Mouse (Mus musculus) forebrain, embryonic 16.5 days (tissue): ENCODE data around the gene Minos1. TPM values are rescaled to one million over a fixed set of nuclear protein-coding genes. Genes with fewer than 3 reads are reported as not detected.
A peak's percentile ranks its signal among the peaks of the same experiment; 100 is the strongest.

Experiments
- ATAC-seq: fragments of 200-750 bp; cut with Nextera tagmentation; 2 replicates; pipeline ENCODE4 v1.8.0; 2017; ENCODE audit warnings: mild to moderate bottlenecking, moderate library complexity
- H3K27ac ChIP-seq: fragments of 300-500 bp; sonication (generic); 2 replicates; pipeline ENCODE4 v1.5.1; 2014; ENCODE audit warnings: low read length, control low read depth
- H3K27me3 ChIP-seq: fragments of 300-500 bp; sonication (generic); replicated peaks from 2 replicates; pipeline ENCODE4 v1.6.1; 2014; ENCODE audit warnings: low read length; ENCODE audit not compliant: control insufficient read depth, insufficient read depth
- H3K36me3 ChIP-seq: fragments of 300-500 bp; sonication (generic); 2 replicates; pipeline ENCODE4 v1.6.1; 2014; ENCODE audit not compliant: control insufficient read depth, insufficient read depth
- H3K4me1 ChIP-seq: fragments of 300-500 bp; sonication (generic); replicated peaks from 2 replicates; pipeline ENCODE4 v1.6.1; 2014; ENCODE audit warnings: low read length; ENCODE audit not compliant: control insufficient read depth, insufficient read depth
- H3K4me2 ChIP-seq: fragments of 300-500 bp; sonication (generic); 2 replicates; pipeline ENCODE4 v1.6.1; 2014; ENCODE audit warnings: mild to moderate bottlenecking, low read length, control low read depth
- H3K4me3 ChIP-seq: fragments of 300-500 bp; sonication (generic); replicated peaks from 2 replicates; pipeline ENCODE4 v1.5.1; 2014; ENCODE audit warnings: mild to moderate bottlenecking, low read length, control low read depth
- H3K9ac ChIP-seq: fragments of 300-500 bp; sonication (generic); replicated peaks from 2 replicates; pipeline ENCODE4 v1.6.1; 2014; ENCODE audit warnings: low read depth, low read length, control low read depth
- H3K9me3 ChIP-seq: fragments of 300-500 bp; sonication (generic); 2 replicates; pipeline ENCODE4 v1.6.1; 2016; ENCODE audit warnings: low read length; ENCODE audit not compliant: control insufficient read depth
- WGBS: fragments of 180-500 bp; shearing (Covaris S2); extraction: QIAGEN DNeasy Blood & Tissue Kit; methylation state at CpG from one replicate; pipeline ENCODE4 v1.1.7; 2014; 5-methylcytosine and 5-hydroxymethylcytosine counted together
- polyA plus RNA-seq: library from polyadenylated mRNA; unstranded; fragments of >200 nt; fragmentation: Nextera tagmentation; extraction: Ambion mirVana; gene quantifications from 2 replicates; pipeline ENCODE4 v1.2.1, GENCODE M21; 2015

Minos1 gene
- polyA plus RNA-seq = 355 and 370 TPM in 2 replicates

GRCm38 (mm10) chr4:139130701-139131549 is at the start of gene Minos1:
Minos1 (minus strand) TSS chr4:139131113.
- Histone ChIP-seq H3K9me3 (no peaks in the 10 kb centered on the region), H3K4me3 (peak within 1 kb of the TSS; percentile 99), H3K9ac (peak within 1 kb of the TSS; percentile 95), H3K27ac (peak within 1 kb of the TSS; percentile 86), H3K4me2 (peak within 1 kb of the TSS; percentile 83), H3K36me3 (no peaks in the 10 kb centered on the region), H3K4me1 (peaks cover 23% of the 10 kb centered on the region), H3K27me3 (no peaks in the 10 kb centered on the region)
- peak; percentile 99 for ATAC-seq
- under 1% methylated on average over 63 of the region's 63 CpGs for WGBS

- Histone ChIP-seq H3K4me3 (no peak overlapping the region), H3K9ac (no peak overlapping the region), H3K36me3 (no peaks in the 10 kb centered on the region), H3K27ac (no peak overlapping the region), H3K4me1 (no peaks in the 10 kb centered on the region), H3K9me3 (no peaks in the 10 kb centered on the region), H3K27me3 (no peaks in the 10 kb centered on the region), H3K4me2 (no peak overlapping the region)
- ATAC-seq = no peak
- WGBS = 89% methylated on average over 17 of the region's 17 CpGs
Observed at GRCm38 (mm10) chr4:139179731-139180625, 49.1 kb upstream of the Minos1 start.

- Histone ChIP-seq H3K27ac (no peak overlapping the region), H3K9me3 (no peaks in the 10 kb centered on the region), H3K36me3 (no peaks in the 10 kb centered on the region), H3K9ac (no peak overlapping the region), H3K4me1 (no peaks in the 10 kb centered on the region), H3K27me3 (no peaks in the 10 kb centered on the region), H3K4me3 (no peak overlapping the region), H3K4me2 (no peak overlapping the region)
- WGBS = 78% methylated on average over 2 of the region's 2 CpGs
- no peak for ATAC-seq
Observed at GRCm38 (mm10) chr4:139179218-139179617, 48.3 kb upstream of the Minos1 start.

DNA sequence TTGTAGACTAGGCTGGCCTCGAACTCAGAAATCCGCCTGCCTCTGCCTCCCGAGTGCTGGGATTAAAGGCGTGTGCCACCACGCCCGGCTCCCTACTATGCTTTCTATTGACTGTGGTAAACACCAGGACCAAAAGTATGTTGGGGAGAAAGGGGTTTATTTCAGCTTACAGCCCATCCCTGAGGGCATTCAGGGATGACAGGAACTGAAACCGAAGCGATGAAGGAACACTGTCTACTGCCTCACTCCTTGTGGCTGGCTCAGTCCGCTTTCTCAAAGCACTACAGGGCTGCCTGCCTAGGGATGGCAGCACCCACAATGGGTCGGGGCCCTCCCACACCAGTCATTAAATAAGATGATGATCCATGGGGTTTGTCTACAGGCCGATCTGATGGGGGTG is 47.5 kb upstream of the Minos1 start:
- Histone ChIP-seq H3K27me3 (no peaks in the 10 kb centered on the region), H3K27ac (no peak overlapping the region), H3K4me2 (no peak overlapping the region), H3K9me3 (no peaks in the 10 kb centered on the region), H3K9ac (no peak overlapping the region), H3K4me1 (no peaks in the 10 kb centered on the region), H3K4me3 (no peak overlapping the region), H3K36me3 (no peaks in the 10 kb centered on the region)
- ATAC-seq = no peak
- WGBS = 96% methylated on average over 11 of the region's 11 CpGs

GRCm38 (mm10) chr4:139177921-139178320 is 47.0 kb upstream of the Minos1 start:
- no peaks in the 10 kb centered on the region for H3K27me3 ChIP-seq
- no peak overlapping the region for H3K4me2 ChIP-seq
- no peak for ATAC-seq
- no peak overlapping the region for H3K9ac ChIP-seq
- no peaks in the 10 kb centered on the region for H3K36me3 ChIP-seq
- H3K4me3 ChIP-seq = no peak overlapping the region
- 98% methylated on average over 3 of the region's 3 CpGs for WGBS
- H3K9me3 ChIP-seq = no peaks in the 10 kb centered on the region
- no peak overlapping the region for H3K27ac ChIP-seq
- H3K4me1 ChIP-seq = no peaks in the 10 kb centered on the region

DNA sequence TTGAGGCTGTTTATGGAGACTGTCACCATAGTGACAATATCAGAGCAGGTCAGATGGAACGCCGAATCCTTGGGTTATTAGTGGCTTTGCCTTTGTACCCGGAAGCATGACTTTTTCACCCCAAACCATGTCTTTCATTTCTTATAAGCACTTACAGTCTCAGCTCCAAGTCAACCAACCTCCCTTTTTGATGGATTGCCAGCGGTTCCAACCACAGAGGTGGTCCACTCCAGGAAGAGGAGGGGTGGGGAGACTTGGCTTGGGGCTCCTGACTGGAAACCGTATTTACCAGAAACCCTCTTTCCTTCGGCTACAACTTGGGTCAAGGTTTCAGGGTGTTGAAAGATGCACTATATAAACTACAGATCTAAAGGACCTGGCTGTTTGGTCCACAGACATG is 45.1 kb upstream of the Minos1 start:
- WGBS = 70% methylated on average over 6 of the region's 6 CpGs
- H3K27ac ChIP-seq = no peak overlapping the region
- no peak overlapping the region for H3K4me2 ChIP-seq
- no peaks in the 10 kb centered on the region for H3K36me3 ChIP-seq
- no peak for ATAC-seq
- no peak overlapping the region for H3K4me3 ChIP-seq
- H3K4me1 ChIP-seq = no peaks in the 10 kb centered on the region
- no peak overlapping the region for H3K9ac ChIP-seq
- no peaks in the 10 kb centered on the region for H3K9me3 ChIP-seq
- no peaks in the 10 kb centered on the region for H3K27me3 ChIP-seq

DNA sequence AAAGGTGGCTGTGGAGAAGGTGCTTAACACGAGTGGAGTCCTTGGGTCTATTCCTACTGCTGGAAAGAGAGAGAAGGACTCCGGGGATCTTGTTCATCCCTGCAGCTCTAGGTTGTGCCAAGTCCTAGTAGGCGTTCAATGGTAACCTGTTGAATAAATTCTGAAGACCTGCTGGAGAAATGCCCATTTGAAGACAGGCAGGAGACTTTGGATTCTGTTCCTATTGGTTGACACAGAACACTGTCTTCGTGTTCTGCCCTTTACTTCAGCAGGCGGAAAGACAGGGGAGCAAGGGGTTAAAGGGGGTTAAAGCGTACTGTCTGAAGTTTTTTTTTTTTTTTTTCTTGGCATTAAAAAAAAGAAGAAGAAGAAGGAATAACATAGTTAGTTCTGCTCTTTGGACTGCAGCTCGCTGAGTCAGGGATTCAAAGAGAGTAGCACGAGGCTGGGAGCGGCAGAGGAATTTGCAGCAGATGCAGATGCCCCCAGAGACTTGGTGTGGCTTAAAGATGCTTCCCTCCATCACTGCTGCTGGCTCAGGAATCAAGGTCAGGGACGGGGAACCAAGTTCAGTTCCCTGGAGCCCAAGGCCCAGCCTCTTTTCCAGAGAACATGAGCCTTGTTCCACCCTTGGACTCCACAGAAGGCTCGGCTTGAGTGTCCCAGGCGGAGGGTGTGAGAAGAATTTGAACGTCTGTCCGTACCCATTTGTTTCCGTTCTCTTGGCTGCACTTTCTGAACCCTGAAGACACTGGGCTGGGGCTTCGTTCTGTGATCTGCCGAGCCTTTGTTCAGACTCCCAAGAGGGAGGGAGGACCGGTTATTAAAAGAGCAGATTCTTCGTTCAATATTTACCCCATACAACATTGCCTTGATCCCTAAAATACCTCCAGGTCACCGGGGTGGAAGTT is 44.4 kb upstream of the Minos1 start:
- Histone ChIP-seq H3K9ac (no peak overlapping the region), H3K4me1 (no peaks in the 10 kb centered on the region), H3K27ac (no peak overlapping the region), H3K27me3 (no peaks in the 10 kb centered on the region), H3K4me2 (no peak overlapping the region), H3K36me3 (no peaks in the 10 kb centered on the region), H3K9me3 (no peaks in the 10 kb centered on the region), H3K4me3 (no peak overlapping the region)
- 63% methylated on average over 20 of the region's 20 CpGs for WGBS
- no peak for ATAC-seq

- 77% methylated on average over 12 of the region's 12 CpGs for WGBS
- no peaks in the 10 kb centered on the region for H3K9me3 ChIP-seq
- ATAC-seq = no peak
Observed at GRCm38 (mm10) chr4:139169748-139170279, 38.9 kb upstream of the Minos1 start.

More at GRCm38 (mm10) chr4:139169748-139170279, 38.9 kb upstream of the Minos1 start:
- H3K4me1 ChIP-seq = no peaks in the 10 kb centered on the region
- no peak overlapping the region for H3K9ac ChIP-seq
- H3K27ac ChIP-seq = no peak overlapping the region
- H3K27me3 ChIP-seq = no peaks in the 10 kb centered on the region
- H3K4me2 ChIP-seq = no peak overlapping the region
- H3K36me3 ChIP-seq = no peaks in the 10 kb centered on the region
- H3K4me3 ChIP-seq = no peak overlapping the region
